Mouse (Mus musculus) spleen, postnatal 10 days (tissue): ENCODE data around the gene Olfr1168.
"Not testable (repeated sequence)": the region's sequence is repeated elsewhere in the genome, so short reads cannot be mapped to it uniquely, and the experiment has no call there.

ENCODE experiments used
- DNase-seq, 2 experiments: peaks; one replicate each; pipeline ENCODE4 v3.0.0; 2021 to 2022; ENCODE audit warnings: low spot score in 2 of 2

The Olfr1168 gene

DNA sequence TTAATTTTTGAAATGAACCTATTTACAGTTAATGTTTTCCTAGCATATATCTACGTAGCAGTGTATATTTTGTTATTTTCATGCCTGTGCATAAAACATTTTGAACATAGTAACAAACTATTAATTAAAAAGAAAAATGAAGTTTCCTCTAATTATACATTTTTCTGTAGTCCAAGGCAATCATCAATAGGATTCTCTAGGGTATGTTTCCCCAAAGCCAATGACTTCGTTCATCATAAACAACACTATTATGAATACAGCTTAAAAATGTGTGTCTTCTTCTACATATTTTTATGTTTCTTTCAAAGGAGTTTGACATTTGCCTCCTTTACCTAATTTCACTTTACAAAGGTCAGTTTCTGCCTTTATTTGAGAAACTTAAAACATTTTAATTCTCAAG lies at the start of gene Olfr1168:
Gene Olfr1168 (plus strand): TSS at position 301 of the 400 bp plus-strand sequence.
- DNase-seq = no peak

DNA sequence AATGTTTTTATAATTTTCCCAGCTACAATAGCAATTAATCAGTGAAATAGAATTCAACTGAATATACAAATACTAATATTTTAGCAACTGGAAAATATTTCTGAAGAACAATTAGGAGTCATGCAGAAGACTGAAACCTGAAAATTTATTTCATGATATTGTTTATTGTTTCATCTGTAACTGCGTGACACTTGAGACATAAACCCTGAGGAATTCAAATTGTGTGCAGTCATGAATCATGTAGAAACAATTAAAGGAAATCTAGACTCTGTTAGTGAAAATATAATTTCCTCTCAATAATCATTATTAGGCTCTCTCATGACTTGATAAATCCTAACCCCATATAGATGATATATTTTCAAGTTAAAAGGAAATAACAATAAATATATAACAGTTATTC lies 26.6 kb upstream of the Olfr1168 start, which contains the start of gene Olfr1167:
Gene Olfr1167 (minus strand): TSS at position 101 of the 400 bp plus-strand sequence.
- not testable (repeated sequence) for DNase-seq

DNA sequence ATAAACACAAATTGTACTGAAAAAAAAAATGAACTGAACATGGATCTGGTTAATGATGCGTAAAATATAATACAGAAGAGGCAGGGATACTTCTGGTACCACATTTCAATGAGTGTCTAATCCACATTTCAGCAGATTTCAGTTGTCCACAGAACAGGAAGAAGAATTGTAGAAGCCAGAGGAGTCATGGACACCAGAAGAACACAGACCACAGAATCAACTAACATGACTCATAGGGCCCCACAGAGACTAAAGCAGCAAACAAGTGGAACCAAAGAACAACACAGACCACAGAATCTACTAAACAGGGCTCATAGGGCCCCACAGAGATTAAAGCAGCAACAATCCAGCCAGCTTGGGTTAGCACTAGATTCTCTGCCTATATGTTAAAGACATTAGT lies 39.1 kb downstream of the Olfr1168 start:
- no peak for DNase-seq

DNA sequence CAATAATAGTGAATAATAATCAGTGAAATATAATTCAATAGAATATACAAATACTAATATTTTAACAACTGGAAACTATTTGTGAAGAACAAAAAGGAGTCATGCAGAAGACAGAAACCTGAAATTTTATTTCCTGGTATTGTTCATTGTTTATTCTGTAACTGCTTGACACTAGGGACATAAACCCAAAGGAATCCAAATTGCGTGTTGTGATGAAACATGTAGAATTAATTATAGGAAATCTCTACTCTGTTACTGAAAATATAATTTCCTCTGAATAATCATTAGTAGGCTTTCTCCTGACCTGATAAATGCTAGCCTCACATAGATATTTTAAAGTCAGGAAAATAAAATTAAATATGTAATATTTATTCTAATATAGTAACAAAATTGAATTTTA lies 46.6 kb downstream of the Olfr1168 start, which contains the start of gene Olfr1170:
Gene Olfr1170 (minus strand): TSS at position 101 of the 400 bp plus-strand sequence.
- DNase-seq = no peak
